Comparison of ENCODE assay signal across 8 mouse cellular contexts in genomic region chrX:101268025-101268754, GRCm38 (mm10). TPM values are rescaled to one million over a fixed set of nuclear protein-coding genes. Genes with fewer than 3 reads are reported as not detected.
A peak's percentile ranks its signal among the peaks of the same experiment; 100 is the strongest.
DNase-seq lines count a peak whose midpoint lies in the region; TF ChIP-seq lines count a peak whose summit lies in the region.

TSS of gene Il2rg (minus strand) at chrX:101268255.

- no peaks in the 10 kb centered on the region for H3K9me3 ChIP-seq in ES-Bruce4 (replicated peaks; ENCODE audit: control insufficient read depth, insufficient read depth, low read length, poor library complexity, severe bottlenecking)

- H3K27ac ChIP-seq in gastrocnemius, adult 2 months = peak within 1 kb of the TSS; percentile 24
- H3K27ac ChIP-seq in ES-Bruce4 (ENCODE audit: insufficient read depth, low read length) = no peak within 1 kb of the TSS
- peak within 1 kb of the TSS; percentile 35 for H3K27ac ChIP-seq in macrophage
- H3K27ac ChIP-seq in left cerebral cortex, adult 2 months = no peak within 1 kb of the TSS

- no peak for TF ChIP-seq EP300 in ES-Bruce4 (IDR thresholded peaks at IDR 0.05; ENCODE audit: insufficient read depth, low read depth, low read length)

- H3K27me3 ChIP-seq in ES-Bruce4 (ENCODE audit: control insufficient read depth, insufficient read depth, low read length, poor library complexity, severe bottlenecking) = no peaks in the 10 kb centered on the region

- no peak for DNase-seq in gastrocnemius, adult 2 months
- DNase-seq in gastrocnemius, postnatal 25 days = no peak
- no peak for DNase-seq in heart, postnatal 10 days
- no peak for DNase-seq in left cerebral cortex, adult 2 months (ENCODE audit: extremely low spot score in 1 of 2, low spot score in 2 of 2)
- no peak for DNase-seq in embryo, embryonic 10.5 days (ENCODE audit: low spot score)
- no peak for DNase-seq in right cerebral cortex, postnatal 10 days (ENCODE audit: low spot score in 2 of 2)

- TF ChIP-seq POLR2A in ES-Bruce4 (IDR thresholded peaks at IDR 0.05; ENCODE audit: insufficient read depth, low read length) = no peak

- WGBS in macrophage (ENCODE audit: missing documents) = 31% methylated on average over 3 of the region's 5 CpGs

- H3K4me3 ChIP-seq in gastrocnemius, adult 2 months = peak within 1 kb of the TSS; percentile 54
- peak within 1 kb of the TSS; percentile 14; the same call in 1 of the 2 replicates for H3K4me3 ChIP-seq in ES-Bruce4 (ENCODE audit: low read depth, low read length)
- peak within 1 kb of the TSS; percentile 32 for H3K4me3 ChIP-seq in macrophage (ENCODE audit: inconsistent target)
- H3K4me3 ChIP-seq in left cerebral cortex, adult 2 months = no peak within 1 kb of the TSS

- H3K36me3 ChIP-seq in ES-Bruce4 (ENCODE audit: control insufficient read depth, insufficient read depth, low read length, poor library complexity, severe bottlenecking) (no peaks in the 10 kb centered on the region), macrophage (ENCODE audit: inconsistent target) (no peaks in the 10 kb centered on the region)

- no peaks in the 10 kb centered on the region for H3K4me1 ChIP-seq in ES-Bruce4 (ENCODE audit: control insufficient read depth, insufficient read depth, low read length)

- no peak within 1 kb of the TSS for H3K9ac ChIP-seq in ES-Bruce4 (ENCODE audit: low read depth, poor library complexity, severe bottlenecking)

- intact Hi-C loops in gastrocnemius, adult 2 months (cut with DNase I) = no loop called here
- intact Hi-C loops in heart, postnatal 10 days (cut with DNase I) = no loop called here
- intact Hi-C loops in left cerebral cortex, adult 2 months (cut with DNase I) = no loop called here

- TF ChIP-seq CTCF in gastrocnemius, adult 2 months (IDR thresholded peaks at IDR 0.05) = no peak
- TF ChIP-seq CTCF in ES-Bruce4 (IDR thresholded peaks at IDR 0.05; ENCODE audit: low read depth, low read length) = no peak
- no peak for TF ChIP-seq CTCF in left cerebral cortex, adult 2 months (IDR thresholded peaks at IDR 0.05)

- peaks cover 12% of the 10 kb centered on the region; the same call in 1 of the 2 replicates for H3K79me2 ChIP-seq in macrophage (ENCODE audit: inconsistent target)

RNA-seq across cellular contexts. Expression of gene Il2rg, which starts in this region (rescaled TPM):
- total RNA-seq in gastrocnemius, adult 2 months (2021) = 1 to 10 TPM; 1.2 to 2.9 TPM
- 1 to 10 TPM; 1.3 to 2.6 TPM for total RNA-seq in gastrocnemius, postnatal 25 days (2021)
- 0.40 and 0.84 TPM in 2 replicates for polyA plus RNA-seq in ES-Bruce4 (2011; ENCODE audit: insufficient read depth, insufficient read length, low read depth, missing spikeins)
- 10 to 100 TPM; 16.8 to 21.4 TPM for total RNA-seq in heart, postnatal 10 days (2021)
- total RNA-seq in macrophage (2018; cell fraction: chromatin; rRNA removed) = 100 to 1,000 TPM in 19 of 26 experiments, 10 to 100 TPM in 7; 20.6 to 483 (median 162) TPM
- total RNA-seq in macrophage (2018; cell fraction: cytosol; rRNA removed) = 100 to 1,000 TPM in 24 of 26 experiments, 10 to 100 TPM in 2; 89.9 to 584 (median 289) TPM
- 100 to 1,000 TPM; 136 to 748 (median 419) TPM for total RNA-seq in macrophage (2018; cell fraction: nucleus; rRNA removed)
- polyA plus RNA-seq in macrophage (2018) = 107 to 237 TPM (median 204 TPM) in 3 replicates
- 1 to 10 TPM; 1.4 to 2.0 TPM for total RNA-seq in left cerebral cortex, adult 2 months (2021)

Comparison
In these comparisons a context has a peak if more than half of its experiments do, and no peak if none do; other contexts are left out.
1. RNA of gene Il2rg (total RNA-seq): 16.8 to 21.4 TPM in heart, postnatal 10 days; 1.2 to 2.9 TPM in gastrocnemius, adult 2 months, 1.3 to 2.6 TPM in gastrocnemius, postnatal 25 days and 1.4 to 2.0 TPM in left cerebral cortex, adult 2 months; every median in the first group is over 4 times any median in the second.
2. RNA of gene Il2rg (polyA plus RNA-seq): 107 to 237 TPM in macrophage; 0.40 to 0.84 TPM in ES-Bruce4; every median in the first group is over 10 times any median in the second.
3. H3K27ac ChIP-seq: peak in gastrocnemius, adult 2 months (single experiment) and macrophage (single experiment); none in ES-Bruce4 (single experiment) and left cerebral cortex, adult 2 months (single experiment).